Mouse (Mus musculus) liver, embryonic 14.5 days (tissue): ENCODE measurements around the gene Gm32717.
"Not testable (repeated sequence)": the region's sequence is repeated elsewhere in the genome, so short reads cannot be mapped to it uniquely, and the experiment has no call there.

Experiments used
- CTCF ChIP-seq: IDR thresholded peaks from 2 replicates; pipeline ENCODE4 v1.5.1; 2016; ENCODE audit warnings: antibody characterized with exemption, low read depth, control low read depth
- EP300 ChIP-seq: IDR thresholded peaks from 2 replicates; pipeline ENCODE4 v1.6.1; 2016; ENCODE audit warnings: antibody characterized with exemption, low read depth

GRCm38 (mm10) chr10:118195150-118195549 is 45.4 kb downstream of the Gm32717 start:
- not testable (repeated sequence) for TF ChIP-seq CTCF, EP300
